Mouse (Mus musculus): ENCODE data around the gene Igdcc4. TPM values are rescaled to one million over a fixed set of nuclear protein-coding genes. Genes with fewer than 3 reads are reported as not detected.

The Igdcc4 gene
- polyA plus RNA-seq, 1 experiment = 9.4 TPM

DNA sequence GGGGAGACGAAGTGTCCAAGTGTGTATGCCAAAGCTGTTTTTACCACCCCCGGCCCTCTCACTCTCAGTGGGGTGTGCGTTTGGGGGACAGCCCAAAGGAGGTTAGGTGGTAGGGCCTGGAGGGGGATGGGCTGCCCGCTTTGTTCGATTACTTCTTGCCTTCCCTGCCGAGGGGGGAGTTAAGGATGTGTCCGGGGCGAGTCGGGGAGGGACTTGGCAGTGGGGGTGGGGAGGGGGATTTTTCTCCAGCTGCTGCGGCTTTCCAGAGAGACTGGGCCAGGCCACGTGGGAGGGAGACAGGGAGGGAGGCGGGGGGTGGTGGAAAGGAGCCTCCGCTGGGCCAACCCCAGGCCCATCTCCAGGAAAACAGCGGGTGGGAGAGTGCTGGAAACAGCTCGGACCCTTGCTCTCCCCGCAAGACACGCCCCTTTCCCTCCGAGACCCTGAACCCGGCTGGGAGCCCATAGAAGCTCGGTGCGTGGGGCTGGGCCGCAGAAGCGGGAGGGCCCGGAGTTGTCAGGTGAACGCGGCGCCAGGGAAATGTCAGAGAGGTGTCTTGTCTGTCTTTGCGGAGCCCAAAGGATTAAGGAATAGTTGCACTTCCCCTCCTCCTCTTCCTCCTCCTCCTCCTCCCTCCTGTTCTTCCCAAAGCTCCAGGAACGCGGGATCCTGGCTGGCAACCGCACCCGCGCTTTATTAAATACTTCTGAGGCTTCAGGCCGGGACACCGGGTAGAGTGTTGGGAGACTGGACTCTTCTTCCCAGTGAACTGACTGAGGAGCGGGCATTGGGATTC, 1.3 kb downstream of the Igdcc4 start:
- no peaks in the 10 kb centered on the region for H3K79me2 ChIP-seq (ENCODE audit: control insufficient read depth, insufficient read depth)
- TF ChIP-seq MYOG (IDR thresholded peaks at IDR 0.05; ENCODE audit: control insufficient read depth in 1 of 3, insufficient read depth in 1 of 3, insufficient read length in 2 of 3, low read depth in 2 of 3) (peak in 1 of 3 experiments; percentile 11), POLR2A (IDR thresholded peaks at IDR 0.05; ENCODE audit: insufficient read length, low read depth) (no peak)
- peak overlapping the region; percentile 86 for H3K4me2 ChIP-seq (ENCODE audit: low read depth)
- no peaks in the 10 kb centered on the region for H3K27me3 ChIP-seq (ENCODE audit: control insufficient read depth, insufficient read depth, insufficient read length)
- no peaks in the 10 kb centered on the region for H3K36me3 ChIP-seq (ENCODE audit: control insufficient read depth, insufficient read depth)
- peak overlapping the region; percentile 37 for H3K4me3 ChIP-seq
- peak overlapping the region; percentile 63 for H3ac ChIP-seq (ENCODE audit: control insufficient read depth, insufficient read length)

DNA sequence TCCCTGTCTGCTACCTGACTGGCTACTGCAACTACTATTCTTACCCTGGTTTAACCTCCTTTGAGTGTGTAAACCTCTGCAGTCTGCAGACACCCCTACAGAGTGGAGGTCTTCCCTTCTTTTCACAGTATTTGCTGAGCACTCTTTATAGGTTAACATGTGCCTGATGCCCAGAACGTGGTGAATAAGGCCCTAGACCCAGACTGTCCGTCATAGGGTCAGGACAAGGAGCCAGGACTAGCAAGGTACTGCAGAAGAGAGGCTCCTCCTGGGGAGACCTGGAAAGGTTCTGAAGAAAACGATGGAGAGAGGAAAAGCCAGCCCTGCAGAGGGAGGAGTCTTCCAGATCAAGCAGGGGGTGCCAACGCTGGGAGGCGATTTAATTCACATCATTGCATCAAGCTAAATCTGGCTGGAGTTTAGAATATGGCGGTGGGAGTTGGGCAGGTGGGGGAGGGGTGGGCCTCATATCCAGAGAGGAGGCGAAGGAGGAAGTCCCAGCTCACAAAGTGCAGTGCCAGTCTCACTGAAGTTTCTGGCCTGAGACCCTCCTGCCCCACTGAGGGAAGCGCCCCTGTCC, 2.0 kb downstream of the Igdcc4 start:
- H3K36me3 ChIP-seq (ENCODE audit: control insufficient read depth, insufficient read depth) = no peaks in the 10 kb centered on the region
- TF ChIP-seq E2F4 (IDR thresholded peaks at IDR 0.05; ENCODE audit: insufficient read depth) (no peak), SRF (IDR thresholded peaks at IDR 0.05; ENCODE audit: control insufficient read depth, insufficient read length, low read depth) (no peak), TCF12 (IDR thresholded peaks at IDR 0.05; ENCODE audit: insufficient read depth, poor library complexity, severe bottlenecking) (no peak), CEBPB (IDR thresholded peaks at IDR 0.05; ENCODE audit: insufficient read depth, poor library complexity, severe bottlenecking) (no peak), TCF3 (IDR thresholded peaks at IDR 0.05; ENCODE audit: insufficient read length, low read depth) (no peak), POLR2A (IDR thresholded peaks at IDR 0.05; ENCODE audit: insufficient read length, low read depth) (no peak), MYOD1 (IDR thresholded peaks at IDR 0.05; ENCODE audit: control insufficient read depth in 1 of 3, insufficient read length in 2 of 3, low read depth in 2 of 3) (no peak), POLR2AphosphoS2 (IDR thresholded peaks at IDR 0.05; ENCODE audit: insufficient read length, low read depth) (no peak), USF1 (IDR thresholded peaks at IDR 0.05; ENCODE audit: low read depth) (no peak), MYOG (IDR thresholded peaks at IDR 0.05; ENCODE audit: control insufficient read depth in 1 of 3, insufficient read depth in 1 of 3, insufficient read length in 2 of 3, low read depth in 2 of 3) (no peak), MAX (IDR thresholded peaks at IDR 0.05; ENCODE audit: low read depth) (no peak), REST (IDR thresholded peaks at IDR 0.05; ENCODE audit: insufficient read depth, insufficient read length) (no peak)
- H3K79me2 ChIP-seq (ENCODE audit: control insufficient read depth, insufficient read depth) = no peaks in the 10 kb centered on the region
- H3K4me3 ChIP-seq = peak overlapping the region; percentile 37
- H3ac ChIP-seq (ENCODE audit: control insufficient read depth, insufficient read length) = no peak overlapping the region
- H3K4me2 ChIP-seq (ENCODE audit: low read depth) = peak overlapping the region; percentile 51
- H3K27me3 ChIP-seq (ENCODE audit: control insufficient read depth, insufficient read depth, insufficient read length) = no peaks in the 10 kb centered on the region

DNA sequence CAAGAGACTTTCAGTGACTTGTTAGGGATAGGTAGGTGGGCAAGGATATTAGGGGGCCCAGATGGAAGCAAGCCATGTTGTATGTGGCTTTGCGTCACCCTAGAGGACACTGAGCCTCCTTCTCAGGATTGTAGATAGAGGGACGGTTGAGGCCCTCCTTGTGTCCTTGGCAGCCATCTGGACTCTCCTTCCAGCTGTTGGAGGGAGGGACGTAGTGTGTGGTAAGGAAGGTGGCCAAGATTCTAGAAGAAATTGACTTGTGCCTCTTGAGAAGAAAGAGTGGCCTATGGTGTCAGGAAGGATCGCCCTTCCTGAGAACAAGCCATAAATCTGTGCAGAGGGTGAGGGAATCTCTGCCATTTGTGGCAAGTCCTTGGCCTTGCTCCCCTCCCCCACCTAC, 5.5 kb downstream of the Igdcc4 start:
- H3K79me2 ChIP-seq (ENCODE audit: control insufficient read depth, insufficient read depth) = no peaks in the 10 kb centered on the region
- H3K4me3 ChIP-seq = no peak overlapping the region
- no peaks in the 10 kb centered on the region for H3K36me3 ChIP-seq (ENCODE audit: control insufficient read depth, insufficient read depth)
- no peaks in the 10 kb centered on the region for H3K27me3 ChIP-seq (ENCODE audit: control insufficient read depth, insufficient read depth, insufficient read length)
- H3K4me2 ChIP-seq (ENCODE audit: low read depth) = peak overlapping the region; percentile 10
- no peak overlapping the region for H3ac ChIP-seq (ENCODE audit: control insufficient read depth, insufficient read length)
- peak in 2 of 3 experiments; percentile 10 to 45 for TF ChIP-seq MYOD1 (IDR thresholded peaks at IDR 0.05; ENCODE audit: control insufficient read depth in 1 of 3, insufficient read length in 2 of 3, low read depth in 2 of 3)
- TF ChIP-seq MYOG (IDR thresholded peaks at IDR 0.05; ENCODE audit: control insufficient read depth in 1 of 3, insufficient read depth in 1 of 3, insufficient read length in 2 of 3, low read depth in 2 of 3) = peak in 2 of 3 experiments; percentile 53 to 60
- no peak for TF ChIP-seq USF1 (IDR thresholded peaks at IDR 0.05; ENCODE audit: low read depth)
- no peak for TF ChIP-seq TCF3 (IDR thresholded peaks at IDR 0.05; ENCODE audit: insufficient read length, low read depth)
- no peak for TF ChIP-seq MAX (IDR thresholded peaks at IDR 0.05; ENCODE audit: low read depth)
- TF ChIP-seq TCF12 (IDR thresholded peaks at IDR 0.05; ENCODE audit: insufficient read depth, poor library complexity, severe bottlenecking) = no peak
- no peak for TF ChIP-seq POLR2A (IDR thresholded peaks at IDR 0.05; ENCODE audit: insufficient read length, low read depth)
- no peak for TF ChIP-seq POLR2AphosphoS2 (IDR thresholded peaks at IDR 0.05; ENCODE audit: insufficient read length, low read depth)
- TF ChIP-seq CEBPB (IDR thresholded peaks at IDR 0.05; ENCODE audit: insufficient read depth, poor library complexity, severe bottlenecking) = no peak

DNA sequence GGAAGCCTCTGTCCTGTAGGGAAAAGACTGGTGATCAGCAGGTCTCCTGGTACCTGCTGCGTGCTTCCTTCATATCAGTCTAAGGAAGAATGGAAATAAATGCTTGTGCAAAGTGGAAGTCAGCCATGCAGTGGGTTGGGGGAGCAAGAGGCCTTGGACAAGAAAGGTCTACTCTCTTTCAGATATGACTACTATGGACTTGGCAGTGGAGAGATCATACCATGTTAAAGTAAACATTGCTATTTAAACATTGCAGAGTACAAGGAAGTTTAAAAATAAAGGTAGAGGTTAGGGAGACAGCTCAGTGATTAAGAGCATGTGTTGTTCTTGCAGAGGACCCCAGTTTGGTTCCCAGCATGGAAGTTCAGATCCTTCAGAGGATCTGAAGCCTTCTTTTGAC, 6.6 kb downstream of the Igdcc4 start:
- Histone ChIP-seq H3K27me3 (ENCODE audit: control insufficient read depth, insufficient read depth, insufficient read length) (no peaks in the 10 kb centered on the region), H3K36me3 (ENCODE audit: control insufficient read depth, insufficient read depth) (no peaks in the 10 kb centered on the region), H3ac (ENCODE audit: control insufficient read depth, insufficient read length) (no peak overlapping the region), H3K4me3 (no peak overlapping the region), H3K4me2 (ENCODE audit: low read depth) (no peak overlapping the region), H3K79me2 (ENCODE audit: control insufficient read depth, insufficient read depth) (no peaks in the 10 kb centered on the region)
- TF ChIP-seq MYOG (IDR thresholded peaks at IDR 0.05; ENCODE audit: control insufficient read depth in 1 of 3, insufficient read depth in 1 of 3, insufficient read length in 2 of 3, low read depth in 2 of 3) = no peak
- TF ChIP-seq SRF (IDR thresholded peaks at IDR 0.05; ENCODE audit: control insufficient read depth, insufficient read length, low read depth) = no peak
- TF ChIP-seq USF1 (IDR thresholded peaks at IDR 0.05; ENCODE audit: low read depth) = no peak
- no peak for TF ChIP-seq MYOD1 (IDR thresholded peaks at IDR 0.05; ENCODE audit: control insufficient read depth in 1 of 3, insufficient read length in 2 of 3, low read depth in 2 of 3)
- no peak for TF ChIP-seq TCF3 (IDR thresholded peaks at IDR 0.05; ENCODE audit: insufficient read length, low read depth)
